13 mouse cellular contexts compared by ENCODE assay signal in genomic region chr5:4595010-4595409, GRCm38 (mm10).
DNase-seq lines count a peak whose midpoint lies in the region; ATAC-seq and TF ChIP-seq lines count a peak whose summit lies in the region.
"Had no signal": no experiment of that assay in that cellular context is flagged by ENCODE, and none has a peak within 500 bp of the region (broad histone marks: within the 10 kb centered on the region; RNA-seq: fewer than 3 reads in every experiment).

No protein-coding gene starts in this region.

- no peaks in the 10 kb centered on the region for H3K27me3 ChIP-seq in stomach, embryonic 15.5 days (replicated peaks)
- H3K27me3 ChIP-seq in stomach, postnatal 0 days (ENCODE audit: control insufficient read depth, insufficient read depth, low read length), result no peaks in the 10 kb centered on the region
- no peaks in the 10 kb centered on the region for H3K27me3 ChIP-seq in forebrain, embryonic 11.5 days (ENCODE audit: control insufficient read depth, insufficient read depth, low read length)
- H3K27me3 ChIP-seq: embryonic facial prominence, embryonic 15.5 days; heart, embryonic 15.5 days; midbrain, embryonic 13.5 days had no signal

- no peaks in the 10 kb centered on the region for H3K9me3 ChIP-seq in stomach, embryonic 15.5 days
- H3K9me3 ChIP-seq in stomach, postnatal 0 days (ENCODE audit: control insufficient read depth, low read length), result no peaks in the 10 kb centered on the region
- no peaks in the 10 kb centered on the region for H3K9me3 ChIP-seq in forebrain, embryonic 11.5 days (ENCODE audit: control insufficient read depth, low read length)
- H3K9me3 ChIP-seq: embryonic facial prominence, embryonic 15.5 days; heart, embryonic 15.5 days; midbrain, embryonic 13.5 days had no signal

- no peak for TF ChIP-seq CTCF in stomach, postnatal 0 days (IDR thresholded peaks at IDR 0.05; ENCODE audit: low read depth)

- H3K27ac ChIP-seq in stomach, embryonic 15.5 days, result no peak overlapping the region
- no peak overlapping the region for H3K27ac ChIP-seq in stomach, postnatal 0 days (replicated peaks)
- H3K27ac ChIP-seq in forebrain, embryonic 11.5 days (ENCODE audit: low read depth, low read length), result no peak overlapping the region
- H3K27ac ChIP-seq: embryonic facial prominence, embryonic 15.5 days; heart, embryonic 15.5 days; midbrain, embryonic 13.5 days had no signal

- ATAC-seq in stomach, embryonic 15.5 days (ENCODE audit: insufficient read depth, low FRiP score, low read depth), result 0 out of 2 replicates have a peak, but pooled peaks have one; percentile 31
- ATAC-seq in stomach, postnatal 0 days (ENCODE audit: low FRiP score, low TSS enrichment), result no peak
- no peak for ATAC-seq in forebrain, embryonic 11.5 days (replicated peaks; ENCODE audit: low FRiP score)
- ATAC-seq: midbrain, embryonic 13.5 days; Patski had no signal

- H3K9ac ChIP-seq in stomach, embryonic 15.5 days, result no peak overlapping the region
- no peak overlapping the region for H3K9ac ChIP-seq in stomach, postnatal 0 days (ENCODE audit: low read length)
- no peak overlapping the region for H3K9ac ChIP-seq in forebrain, embryonic 11.5 days (ENCODE audit: low read length)
- H3K9ac ChIP-seq: embryonic facial prominence, embryonic 15.5 days; heart, embryonic 15.5 days; midbrain, embryonic 13.5 days had no signal

- no peak overlapping the region for H3K4me3 ChIP-seq in stomach, embryonic 15.5 days (replicated peaks)
- no peak overlapping the region for H3K4me3 ChIP-seq in stomach, postnatal 0 days (ENCODE audit: low read depth, low read length)
- H3K4me3 ChIP-seq in forebrain, embryonic 11.5 days (ENCODE audit: low read depth, low read length), result no peak overlapping the region
- H3K4me3 ChIP-seq: embryonic facial prominence, embryonic 15.5 days; heart, embryonic 15.5 days; midbrain, embryonic 13.5 days had no signal

- H3K36me3 ChIP-seq in stomach, embryonic 15.5 days, result no peaks in the 10 kb centered on the region
- H3K36me3 ChIP-seq in stomach, postnatal 0 days (ENCODE audit: control insufficient read depth, insufficient read depth, low read length), result no peaks in the 10 kb centered on the region
- H3K36me3 ChIP-seq in forebrain, embryonic 11.5 days (ENCODE audit: control insufficient read depth, insufficient read depth, low read length), result no peaks in the 10 kb centered on the region
- H3K36me3 ChIP-seq: embryonic facial prominence, embryonic 15.5 days; heart, embryonic 15.5 days; midbrain, embryonic 13.5 days had no signal

- WGBS in stomach, embryonic 15.5 days, result 44% methylated on average over 2 of the region's 2 CpGs
- 54% methylated on average over 2 of the region's 2 CpGs for WGBS in stomach, postnatal 0 days
- WGBS in forebrain, embryonic 11.5 days, result 82% methylated on average over 2 of the region's 2 CpGs

- no peaks in the 10 kb centered on the region for H3K4me1 ChIP-seq in stomach, embryonic 15.5 days
- no peaks in the 10 kb centered on the region for H3K4me1 ChIP-seq in stomach, postnatal 0 days (replicated peaks; ENCODE audit: control insufficient read depth, insufficient read depth)
- no peaks in the 10 kb centered on the region for H3K4me1 ChIP-seq in forebrain, embryonic 11.5 days (replicated peaks; ENCODE audit: control insufficient read depth, insufficient read depth, low read length)
- H3K4me1 ChIP-seq: embryonic facial prominence, embryonic 15.5 days; heart, embryonic 15.5 days; midbrain, embryonic 13.5 days had no signal

- H3K4me2 ChIP-seq in stomach, embryonic 15.5 days, result no peak overlapping the region
- no peak overlapping the region for H3K4me2 ChIP-seq in stomach, postnatal 0 days (replicated peaks; ENCODE audit: low read depth)
- no peak overlapping the region for H3K4me2 ChIP-seq in forebrain, embryonic 11.5 days (ENCODE audit: low read depth, low read length, severe bottlenecking)
- H3K4me2 ChIP-seq: embryonic facial prominence, embryonic 15.5 days; heart, embryonic 15.5 days; midbrain, embryonic 13.5 days had no signal

- TF ChIP-seq EP300 in stomach, postnatal 0 days (optimal IDR thresholded peaks at IDR 0.05), result no peak

- peak; percentile 3 for DNase-seq in gastrocnemius, adult 18-20 months (ENCODE audit: low spot score)
- no peak for DNase-seq in gastrocnemius, postnatal 10 days
- DNase-seq in stomach, postnatal 0 days (ENCODE audit: low spot score), result no peak
- DNase-seq in kidney, postnatal 4 days, result peak; percentile 9
- DNase-seq in forebrain, embryonic 11.5 days (ENCODE audit: low spot score), result no peak
- no peak for DNase-seq in right cerebral cortex, postnatal 10 days (ENCODE audit: low spot score in 2 of 2)
- DNase-seq in cerebellum, postnatal 4 days (ENCODE audit: low spot score in 2 of 2), result no peak
- DNase-seq: cerebellum, adult 9-10 months had no signal

Comparison
In these comparisons a context has a peak if more than half of its experiments do, and no peak if none do; other contexts are left out.
1. DNase-seq: peak in gastrocnemius, adult 18-20 months (single experiment) and kidney, postnatal 4 days (2 of 2); none in gastrocnemius, postnatal 10 days (single experiment), stomach, postnatal 0 days (single experiment), forebrain, embryonic 11.5 days (single experiment), right cerebral cortex, postnatal 10 days (0 of 2) and cerebellum, postnatal 4 days (0 of 2).